Mouse (Mus musculus) left cerebral cortex, postnatal 25 days (tissue): Measurements from ENCODE around the gene Plcb3. TPM values are rescaled to one million over a fixed set of nuclear protein-coding genes. Genes with fewer than 3 reads are reported as not detected.

Experiments
- DNase-seq, 2 experiments: peaks; one replicate each; pipeline ENCODE4 v3.0.0; 2022; ENCODE audit warnings: low spot score in 2 of 2, mixed read lengths in 1 of 2
- intact Hi-C: fragments of 180-260 bp; cut with DNase I; formaldehyde crosslinking; loops from one replicate; pipeline ENCODE4 v1.15.1; 2025
- total RNA-seq, 2 experiments: library from RNA; stranded (reverse); gene quantifications; 2 replicates each; pipeline ENCODE4 v1.2.3; 2021

Gene Plcb3
- total RNA-seq, 2 experiments from 2014 or later, result 11.9 to 13.3 TPM

DNA sequence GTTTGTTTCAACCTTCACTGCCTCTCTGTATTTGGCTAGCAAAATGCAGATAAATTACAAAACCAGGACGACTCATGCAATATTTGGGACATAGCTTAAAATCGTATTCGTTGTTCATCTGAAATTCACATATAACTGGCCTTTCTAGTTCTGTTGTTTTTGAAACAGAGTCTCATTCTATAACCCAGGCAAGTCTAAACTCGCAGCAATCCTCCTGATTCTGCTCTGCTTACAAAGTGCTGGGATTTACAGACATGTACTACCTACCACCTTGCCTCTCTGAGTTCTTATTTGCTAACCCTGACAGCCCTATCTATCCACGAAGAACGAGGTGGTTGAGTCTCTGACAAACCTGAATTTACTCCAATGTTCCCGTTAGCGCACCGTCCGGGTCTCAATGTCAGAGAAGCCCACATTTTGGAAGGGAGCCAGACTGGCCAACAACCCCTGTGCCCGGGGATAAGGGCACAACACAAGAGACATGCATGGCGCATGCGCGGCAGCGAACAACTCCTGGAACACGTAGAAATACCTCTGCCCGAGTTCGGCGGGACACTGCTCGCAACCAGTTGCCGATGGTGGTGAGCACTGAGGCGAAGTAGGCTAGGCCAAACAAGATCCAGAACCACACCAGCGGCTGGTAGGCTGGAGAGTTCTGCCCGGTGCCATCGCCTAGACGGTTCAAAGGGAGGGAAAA is 49.6 kb downstream of the Plcb3 start:
- no peak for DNase-seq
- intact Hi-C loops, result no loop called here

DNA sequence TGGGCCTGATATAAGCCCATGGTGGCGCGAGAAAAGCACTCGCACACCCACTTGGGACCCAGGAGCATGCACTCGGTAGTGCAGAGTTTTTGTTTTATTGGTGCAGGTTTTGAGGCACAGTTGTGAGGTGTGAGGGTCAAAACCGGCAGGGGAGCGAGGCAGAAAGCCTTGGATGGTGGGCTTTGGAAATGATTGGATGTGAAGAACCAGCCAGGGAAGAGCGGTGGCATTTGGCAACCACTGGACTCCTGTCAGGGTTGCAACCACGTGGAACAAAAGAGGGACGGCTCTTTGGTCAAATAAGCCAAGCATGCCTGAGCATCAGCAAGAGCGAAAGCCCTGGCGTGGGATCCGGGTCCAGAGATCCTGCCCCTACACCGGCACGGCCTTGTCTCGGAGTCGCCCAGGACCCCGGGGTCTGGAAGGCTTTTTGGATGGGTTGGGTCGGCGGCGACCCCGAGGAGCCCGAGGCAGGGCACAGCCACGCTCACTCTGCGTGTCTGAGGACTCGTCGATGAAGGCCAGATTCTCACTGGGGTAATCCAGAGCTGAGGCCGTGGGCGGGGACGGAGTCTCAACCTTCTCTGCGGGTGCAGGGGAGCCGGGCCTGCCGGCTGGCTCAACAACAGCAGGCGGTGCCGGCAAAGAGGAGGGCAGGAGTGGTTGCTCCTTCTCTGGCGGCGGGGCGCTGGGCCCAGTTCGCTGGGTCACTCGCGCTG is 50.5 kb downstream of the Plcb3 start:
- intact Hi-C loops, result no loop called here
- DNase-seq, result no peak

GRCm38 (mm10) chr19:6925307-6925573 is 51.0 kb downstream of the Plcb3 start, which contains the start of gene Catsperz:
Gene Catsperz (minus strand): TSS chr19:6925380.
- DNase-seq, result no peak
- intact Hi-C loops, result no loop called here

- peak; percentile 87 to 93 for DNase-seq
- intact Hi-C loops, result no loop called here
These were observed 51.6 kb downstream of the Plcb3 start for GRCm38 (mm10) chr19:6924461-6925306.

DNA sequence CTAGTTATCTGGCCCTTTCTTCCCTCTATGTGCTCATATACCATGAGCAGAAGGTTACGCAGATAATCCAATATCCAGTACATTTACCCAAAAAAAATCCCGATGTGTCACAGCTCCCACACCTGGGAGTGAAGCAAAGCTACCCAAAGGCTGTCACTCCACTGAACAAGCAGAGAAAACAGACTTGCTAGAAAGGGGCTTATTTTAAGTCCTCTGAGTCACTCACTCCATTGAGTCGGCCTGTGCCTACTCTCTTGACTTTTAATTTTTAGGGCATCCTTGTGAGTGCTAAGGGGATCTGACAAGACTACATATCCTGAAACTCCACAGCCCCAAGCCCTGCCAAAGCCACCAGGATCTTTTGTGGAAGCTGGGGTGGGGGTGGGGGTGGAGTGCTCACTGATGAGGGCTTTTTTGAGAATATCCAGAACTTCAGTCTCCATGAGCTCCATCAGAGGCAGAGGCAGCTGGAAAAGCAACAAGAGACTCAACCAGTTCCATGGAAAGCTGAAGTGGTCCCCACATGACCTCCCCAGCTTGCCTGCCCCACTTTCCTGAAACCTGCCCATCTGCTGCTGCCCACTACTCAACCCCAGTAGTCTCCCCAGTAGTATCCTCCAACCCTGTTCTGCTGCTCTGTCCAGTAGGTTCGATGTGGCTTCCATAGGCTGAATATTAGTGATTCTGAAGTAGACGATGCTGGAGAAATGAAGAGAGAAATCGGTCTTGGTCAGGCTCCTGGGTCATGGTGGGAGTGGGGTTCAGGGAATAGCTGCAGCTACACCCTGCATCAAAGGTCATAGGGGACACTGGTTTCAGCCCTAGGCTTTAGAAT is 53.2 kb downstream of the Plcb3 start:
- peak in 1 of 2 experiments; percentile 51 for DNase-seq
- intact Hi-C loops, result loop anchor here (1.0 to 2.0 kb wide), 2 partner anchors 28 to 56 kb away; no protein-coding TSS in a partner anchor

- DNase-seq, result peak; percentile 100
- intact Hi-C loops, result loop anchor here (2.0 kb wide), 1 partner anchor 57 kb away; no protein-coding TSS in a partner anchor
These were observed 54.4 kb downstream of the Plcb3 start, which contains the start of gene Esrra for GRCm38 (mm10) chr19:6921647-6922567. Gene Esrra (minus strand): TSS chr19:6921813.

GRCm38 (mm10) chr19:6920741-6921636 is 55.3 kb downstream of the Plcb3 start:
- DNase-seq, result peak; percentile 43 to 50
- intact Hi-C loops, result no loop called here

- intact Hi-C loops, result no loop called here
- peak in 1 of 2 experiments; percentile 41 for DNase-seq
These were observed 56.2 kb downstream of the Plcb3 start for GRCm38 (mm10) chr19:6919876-6920740.

GRCm38 (mm10) chr19:6919431-6919830 is 56.8 kb downstream of the Plcb3 start:
- intact Hi-C loops, result no loop called here
- no peak for DNase-seq

- DNase-seq, result no peak
- intact Hi-C loops, result no loop called here
These were observed 57.9 kb downstream of the Plcb3 start for GRCm38 (mm10) chr19:6918321-6918720.

DNA sequence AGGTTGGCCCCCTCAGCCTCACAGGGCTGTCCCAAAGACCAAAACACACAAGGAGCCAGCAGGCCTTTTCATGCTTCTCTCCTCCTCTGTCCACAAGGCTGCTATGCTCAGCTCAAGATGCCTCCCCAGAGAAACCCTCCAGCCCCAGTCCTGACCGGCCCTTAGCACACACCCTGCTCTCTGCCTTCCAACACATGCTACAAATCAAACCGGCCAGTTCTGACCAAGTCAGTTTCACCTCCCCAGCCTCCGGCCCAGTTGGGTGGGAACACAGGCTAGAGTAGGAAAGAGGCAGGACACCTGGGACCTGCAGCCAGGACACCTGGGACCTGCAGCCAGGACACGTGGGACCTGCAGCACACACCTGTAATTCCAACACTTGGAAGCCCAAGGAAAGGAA is 59.8 kb downstream of the Plcb3 start:
- intact Hi-C loops, result no loop called here
- DNase-seq, result no peak

DNA sequence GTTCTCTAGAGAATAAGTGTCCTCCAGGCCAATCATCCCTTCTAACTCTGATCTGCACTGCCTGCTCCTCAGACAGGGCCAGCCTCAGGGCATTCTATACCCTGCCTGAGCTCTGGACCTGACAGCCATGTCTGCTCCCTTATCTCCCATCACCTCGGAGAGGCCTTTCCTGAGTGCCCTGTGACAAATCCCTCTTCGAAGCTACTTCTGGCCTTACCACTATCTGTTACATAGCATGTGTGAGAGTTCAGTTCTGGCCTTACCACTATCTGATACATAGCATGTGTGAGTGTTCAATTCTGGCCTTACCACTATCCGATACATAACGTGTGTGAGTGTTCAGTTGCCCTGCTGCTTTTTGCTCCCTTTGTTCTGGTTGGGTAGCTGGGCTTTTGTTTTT is 61.0 kb downstream of the Plcb3 start:
- DNase-seq, result no peak
- intact Hi-C loops, result no loop called here

DNA sequence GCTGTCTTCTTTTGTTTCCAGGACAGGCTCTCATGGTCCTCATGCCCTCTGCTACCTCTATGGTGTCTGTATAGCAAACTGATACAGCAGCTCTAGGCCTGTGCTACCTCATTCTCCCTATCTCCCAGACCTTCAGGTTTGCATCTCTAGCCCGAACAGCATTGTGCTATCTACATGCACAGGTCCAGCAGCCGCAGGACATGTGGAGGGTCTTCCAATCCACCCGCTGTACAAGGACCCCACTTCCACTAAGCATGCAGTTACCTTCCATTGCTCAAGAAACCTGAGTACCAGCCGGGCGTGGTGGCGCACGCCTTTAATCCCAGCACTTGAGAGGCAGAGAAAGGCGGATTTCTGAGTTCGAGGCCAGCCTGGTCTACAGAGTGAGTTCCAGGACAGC is 61.7 kb downstream of the Plcb3 start:
- intact Hi-C loops, result no loop called here
- no peak for DNase-seq

- no peak for DNase-seq
- intact Hi-C loops, result no loop called here
These were observed 62.3 kb downstream of the Plcb3 start for GRCm38 (mm10) chr19:6913991-6914390.

- intact Hi-C loops, result no loop called here
- no peak for DNase-seq
These were observed 63.2 kb downstream of the Plcb3 start for GRCm38 (mm10) chr19:6913036-6913435.

GRCm38 (mm10) chr19:6912205-6912970 is 63.9 kb downstream of the Plcb3 start:
- DNase-seq, result no peak
- intact Hi-C loops, result no loop called here
